Comparison of ENCODE assay signal across 16 mouse cellular contexts in the genomic region with DNA sequence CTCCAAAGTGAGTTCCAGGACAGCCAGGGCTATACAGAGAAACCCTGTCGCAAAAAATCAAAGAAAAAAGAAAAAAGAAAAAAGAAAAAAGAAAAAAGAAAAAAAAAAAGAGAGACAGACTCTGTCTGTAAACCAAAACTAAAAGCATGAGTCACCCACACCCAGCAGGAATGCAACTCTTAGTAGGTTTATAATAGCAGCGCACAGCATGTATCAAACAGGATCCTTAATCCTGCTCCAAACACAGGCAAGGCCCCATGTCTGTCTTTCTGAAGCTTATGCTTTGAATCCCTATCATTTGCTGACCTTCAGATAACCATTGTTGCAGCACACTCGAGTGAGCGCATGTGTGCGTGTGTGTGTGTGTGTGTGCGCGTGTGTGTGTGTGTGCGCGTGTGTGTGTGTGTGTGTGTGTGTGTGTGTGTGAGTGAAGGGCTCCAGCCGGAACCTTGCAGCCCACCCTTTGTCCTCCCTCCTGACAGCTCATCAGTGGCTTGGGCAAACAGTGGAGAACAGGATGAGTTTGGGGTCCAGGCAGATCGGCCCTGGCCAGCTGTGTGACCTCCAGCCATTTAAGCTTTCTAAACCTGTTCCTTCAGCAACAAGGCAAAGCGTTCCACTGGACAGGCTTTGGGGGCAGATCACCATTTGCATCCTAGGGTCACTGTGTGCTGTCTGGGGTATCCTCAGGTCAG. TPM values are rescaled to one million over a fixed set of nuclear protein-coding genes. Genes with fewer than 3 reads are reported as not detected.
"Had no signal": no experiment of that assay in that cellular context is flagged by ENCODE, and none has a peak within 500 bp of the region (broad histone marks: within the 10 kb centered on the region; RNA-seq: fewer than 3 reads in every experiment).

No protein-coding gene starts in this region.

- DNase-seq: kidney, adult 8-10 months; kidney, postnatal 25 days; layer of hippocampus, adult 9-11 months; layer of hippocampus, postnatal 36 days; lung, postnatal 14 days; right cerebral cortex, postnatal 4 days; spleen, adult 18-20 months; thymus, postnatal 4 days had no signal

- H3K36me3 ChIP-seq: limb, embryonic 15.5 days; liver, embryonic 12.5 days; neural tube, embryonic 12.5 days had no signal

- H3K9me3 ChIP-seq: limb, embryonic 15.5 days; liver, embryonic 12.5 days; neural tube, embryonic 12.5 days had no signal

- H3K4me2 ChIP-seq: limb, embryonic 15.5 days; liver, embryonic 12.5 days; neural tube, embryonic 12.5 days had no signal

- H3K27me3 ChIP-seq: limb, embryonic 15.5 days; liver, embryonic 12.5 days; neural tube, embryonic 12.5 days had no signal

- H3K4me3 ChIP-seq: limb, embryonic 15.5 days; liver, embryonic 12.5 days; neural tube, embryonic 12.5 days had no signal

- H3K27ac ChIP-seq: limb, embryonic 15.5 days; liver, embryonic 12.5 days; neural tube, embryonic 12.5 days had no signal

- H3K9ac ChIP-seq: limb, embryonic 15.5 days; liver, embryonic 12.5 days; neural tube, embryonic 12.5 days had no signal

- ATAC-seq: intestine, embryonic 16.5 days; liver, embryonic 12.5 days had no signal

RNA-seq across cellular contexts. Expression of a gene that starts 47.9 kb away (rescaled TPM):
- polyA plus RNA-seq: intestine, embryonic 16.5 days; limb, embryonic 11.5 days; limb, embryonic 15.5 days; liver, embryonic 12.5 days; liver, embryonic 16.5 days; neural tube, embryonic 12.5 days; stomach, embryonic 16.5 days; thymus, postnatal 0 days had no signal
